Comparison of ENCODE assay signal across 8 mouse cellular contexts in the genomic region with DNA sequence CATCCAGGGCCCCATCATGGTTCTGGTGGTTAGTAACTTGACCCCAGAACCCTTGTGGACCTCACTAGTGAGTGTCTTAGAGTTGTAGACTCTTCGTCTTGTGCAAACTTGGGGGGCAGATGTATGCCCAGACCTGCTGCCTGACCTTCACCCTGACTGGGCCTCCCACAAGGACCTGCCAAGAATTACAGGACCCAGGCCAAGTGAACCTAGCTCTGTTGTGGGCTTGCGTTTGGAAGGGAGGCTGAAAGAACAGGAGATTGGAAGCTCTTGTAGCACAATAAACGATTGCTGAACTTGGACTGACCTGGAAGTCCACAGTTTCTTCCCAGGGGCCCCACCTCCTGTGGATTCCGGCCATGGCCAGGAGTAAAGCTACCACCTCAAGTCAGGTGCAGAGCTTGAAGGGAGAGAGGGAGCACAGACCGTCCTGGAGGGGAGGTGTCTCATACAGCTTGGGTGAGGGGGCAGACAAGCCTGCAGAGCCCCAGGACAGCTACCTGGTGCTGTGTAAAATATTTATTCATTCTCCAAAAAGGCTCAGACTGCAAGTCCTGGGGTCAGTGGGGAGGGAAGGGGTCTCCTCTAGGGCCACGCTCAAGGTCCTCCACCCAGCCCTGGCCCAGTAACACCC. TPM values are rescaled to one million over a fixed set of nuclear protein-coding genes. Genes with fewer than 3 reads are reported as not detected.
DNase-seq lines count a peak whose midpoint lies in the region; ATAC-seq and TF ChIP-seq lines count a peak whose summit lies in the region.

No protein-coding gene starts in this region.

- ATAC-seq in heart, embryonic 14.5 days (ENCODE audit: insufficient number of reproducible peaks, insufficient read depth, low FRiP score, low read depth) = no peak
- no peak for ATAC-seq in midbrain, postnatal 0 days (ENCODE audit: low FRiP score)

- peaks cover 51% of the 10 kb centered on the region for H3K4me1 ChIP-seq in thymus, adult 2 months (replicated peaks; ENCODE audit: control insufficient read depth, insufficient read depth, low read length)
- peaks cover 32 to 63% of the 10 kb centered on the region in 2 experiments; a peak in 3 of 4 replicates for H3K4me1 ChIP-seq in heart, embryonic 14.5 days (ENCODE audit: control insufficient read depth in 2 of 2, insufficient read depth in 2 of 2, low read length in 2 of 2)
- peaks cover 43% of the 10 kb centered on the region for H3K4me1 ChIP-seq in midbrain, postnatal 0 days (ENCODE audit: insufficient read depth, low read length)

- peaks cover 13% of the 10 kb centered on the region for H3K36me3 ChIP-seq in thymus, adult 2 months (ENCODE audit: control insufficient read depth, insufficient read depth, low read length)
- H3K36me3 ChIP-seq in heart, embryonic 14.5 days (ENCODE audit: control insufficient read depth, insufficient read depth, low read length) = peaks cover 59% of the 10 kb centered on the region
- peaks cover 36% of the 10 kb centered on the region for H3K36me3 ChIP-seq in midbrain, postnatal 0 days (ENCODE audit: insufficient read depth, low read length)

- peak overlapping the region; percentile 85 for H3K9ac ChIP-seq in heart, embryonic 14.5 days (ENCODE audit: low read length)
- peak overlapping the region; percentile 86 for H3K9ac ChIP-seq in midbrain, postnatal 0 days (replicated peaks; ENCODE audit: low read length, poor library complexity, severe bottlenecking)

- H3K9me3 ChIP-seq in heart, embryonic 14.5 days (ENCODE audit: control insufficient read depth, low read length) = no peaks in the 10 kb centered on the region
- H3K9me3 ChIP-seq in midbrain, postnatal 0 days (ENCODE audit: low read length) = no peaks in the 10 kb centered on the region

- no peak overlapping the region for H3K27ac ChIP-seq in thymus, adult 2 months (ENCODE audit: control insufficient read depth, insufficient read depth, low read length)
- H3K27ac ChIP-seq in heart, embryonic 14.5 days (replicated peaks in 1 of 2; ENCODE audit: control insufficient read depth in 1 of 2, insufficient read depth in 1 of 2, low read depth in 2 of 2, low read length in 2 of 2) = peak overlapping the region; percentile 97 to 99
- H3K27ac ChIP-seq in midbrain, postnatal 0 days (ENCODE audit: low read depth, low read length) = peak overlapping the region; percentile 96; the same call in 1 of the 2 replicates

- H3K4me2 ChIP-seq in heart, embryonic 14.5 days (ENCODE audit: low read length) = peak overlapping the region; percentile 91
- peak overlapping the region; percentile 76 for H3K4me2 ChIP-seq in midbrain, postnatal 0 days (ENCODE audit: low read depth, low read length, poor library complexity, severe bottlenecking)

- no peak for DNase-seq in thymus, adult 2 months
- no peak for DNase-seq in thymus, postnatal 14 days
- peak; percentile 65 to 87 for DNase-seq in kidney, postnatal 25 days
- DNase-seq in midbrain, postnatal 0 days (ENCODE audit: low spot score) = no peak
- DNase-seq in T-cell, adult 2 months (ENCODE audit: low spot score) = no peak
- DNase-seq in gastrocnemius, postnatal 10 days = no peak
- no peak for DNase-seq in thymus, postnatal 25 days

- H3K4me3 ChIP-seq in thymus, adult 2 months (ENCODE audit: control insufficient read depth, insufficient read depth, low read length) = peak overlapping the region; percentile 93
- peak overlapping the region; percentile 57 to 70 for H3K4me3 ChIP-seq in heart, embryonic 14.5 days (ENCODE audit: control insufficient read depth in 1 of 2, insufficient read depth in 1 of 2, low read depth in 1 of 2, low read length in 2 of 2)
- H3K4me3 ChIP-seq in midbrain, postnatal 0 days (ENCODE audit: low read depth, low read length) = peak overlapping the region; percentile 81

- no peaks in the 10 kb centered on the region for H3K27me3 ChIP-seq in thymus, adult 2 months (ENCODE audit: control insufficient read depth, insufficient read depth, low read length)
- H3K27me3 ChIP-seq in heart, embryonic 14.5 days (ENCODE audit: control insufficient read depth, insufficient read depth, low read length) = no peaks in the 10 kb centered on the region
- no peaks in the 10 kb centered on the region for H3K27me3 ChIP-seq in midbrain, postnatal 0 days (ENCODE audit: insufficient read depth, low read length)

- no peak for TF ChIP-seq POLR2A in thymus, adult 2 months (IDR thresholded peaks at IDR 0.05; ENCODE audit: control insufficient read depth, extremely low read depth, insufficient read depth, low read length, poor library complexity)

- TF ChIP-seq CTCF in thymus, adult 2 months (IDR thresholded peaks at IDR 0.05; ENCODE audit: borderline replicate concordance, control insufficient read depth, extremely low read depth, insufficient read depth, low read length, poor library complexity) = no peak
- TF ChIP-seq CTCF in midbrain, postnatal 0 days (IDR thresholded peaks at IDR 0.05) = no peak

- WGBS in thymus, adult 2 months = 59% methylated on average over 6 of the region's 6 CpGs
- WGBS in heart, embryonic 14.5 days = 25% methylated on average over 6 of the region's 6 CpGs
- 53% methylated on average over 6 of the region's 6 CpGs for WGBS in midbrain, postnatal 0 days

RNA-seq across cellular contexts. Expression of a gene that starts 0.9 kb away (rescaled TPM):
- polyA plus RNA-seq in thymus, adult 2 months (2012; rRNA removed) = 162 and 190 TPM in 2 replicates
- polyA plus RNA-seq in heart, embryonic 14.5 days (2014; fragmentation: Nextera tagmentation; extraction: Ambion mirVana) = 282 and 298 TPM in 2 replicates
- total RNA-seq in midbrain, postnatal 0 days (2014; rRNA removed) = 237 and 248 TPM in 2 replicates
- polyA plus RNA-seq in midbrain, postnatal 0 days (2015; fragmentation: Nextera tagmentation; extraction: Ambion mirVana) = 374 and 397 TPM in 2 replicates
- 10 to 100 TPM; 95.7 to 99.9 TPM for total RNA-seq in gastrocnemius, postnatal 10 days (2021)

RNA-seq across cellular contexts. Expression of a gene that starts 3.0 kb away (rescaled TPM):
- polyA plus RNA-seq in thymus, adult 2 months (2012; rRNA removed) = 20.6 and 29.2 TPM in 2 replicates
- 1.2 and 1.5 TPM in 2 replicates for polyA plus RNA-seq in heart, embryonic 14.5 days (2014; fragmentation: Nextera tagmentation; extraction: Ambion mirVana)
- 95.2 and 168 TPM in 2 replicates for total RNA-seq in midbrain, postnatal 0 days (2014; rRNA removed)
- 97.0 and 110 TPM in 2 replicates for polyA plus RNA-seq in midbrain, postnatal 0 days (2015; fragmentation: Nextera tagmentation; extraction: Ambion mirVana)
- 10 to 100 TPM in 1 of 2 experiments, 1 to 10 TPM in 1; 9.8 to 10.9 TPM for total RNA-seq in gastrocnemius, postnatal 10 days (2021)

RNA-seq across cellular contexts. Expression of a gene that starts 5.4 kb away (rescaled TPM):
- 78.1 and 83.2 TPM in 2 replicates for polyA plus RNA-seq in thymus, adult 2 months (2012; rRNA removed)
- polyA plus RNA-seq in heart, embryonic 14.5 days (2014; fragmentation: Nextera tagmentation; extraction: Ambion mirVana) = 28.8 and 30.0 TPM in 2 replicates
- total RNA-seq in midbrain, postnatal 0 days (2014; rRNA removed) = 39.1 and 46.2 TPM in 2 replicates
- polyA plus RNA-seq in midbrain, postnatal 0 days (2015; fragmentation: Nextera tagmentation; extraction: Ambion mirVana) = 43.8 and 45.9 TPM in 2 replicates
- total RNA-seq in gastrocnemius, postnatal 10 days (2021) = 10 to 100 TPM; 22.1 to 25.8 TPM

RNA-seq across cellular contexts. Expression of a gene that starts 7.5 kb away (rescaled TPM):
- 125 and 126 TPM in 2 replicates for polyA plus RNA-seq in thymus, adult 2 months (2012; rRNA removed)
- 1.2 and 1.9 TPM in 2 replicates for polyA plus RNA-seq in heart, embryonic 14.5 days (2014; fragmentation: Nextera tagmentation; extraction: Ambion mirVana)
- 25.8 and 34.3 TPM in 2 replicates for total RNA-seq in midbrain, postnatal 0 days (2014; rRNA removed)
- 11.9 and 14.2 TPM in 2 replicates for polyA plus RNA-seq in midbrain, postnatal 0 days (2015; fragmentation: Nextera tagmentation; extraction: Ambion mirVana)
- total RNA-seq in gastrocnemius, postnatal 10 days (2021) = 1 to 10 TPM; 5.8 to 7.3 TPM

RNA-seq across cellular contexts. Expression of a gene that starts 10.6 kb away (rescaled TPM):
- 192 and 206 TPM in 2 replicates for polyA plus RNA-seq in thymus, adult 2 months (2012; rRNA removed)
- polyA plus RNA-seq in heart, embryonic 14.5 days (2014; fragmentation: Nextera tagmentation; extraction: Ambion mirVana) = 11.5 and 12.7 TPM in 2 replicates
- total RNA-seq in midbrain, postnatal 0 days (2014; rRNA removed) = 49.2 and 70.1 TPM in 2 replicates
- polyA plus RNA-seq in midbrain, postnatal 0 days (2015; fragmentation: Nextera tagmentation; extraction: Ambion mirVana) = 15.4 and 16.2 TPM in 2 replicates
- total RNA-seq in gastrocnemius, postnatal 10 days (2021) = 10 to 100 TPM; 36.8 TPM

Comparison
In these comparisons a context has a peak if more than half of its experiments do, and no peak if none do; other contexts are left out.
1. DNase-seq: peak in kidney, postnatal 25 days (2 of 2); none in thymus, adult 2 months (single experiment), thymus, postnatal 14 days (single experiment), midbrain, postnatal 0 days (single experiment), T-cell, adult 2 months (single experiment), gastrocnemius, postnatal 10 days (single experiment) and thymus, postnatal 25 days (single experiment).
2. Peak in every context shown above with its lines, with median percentiles within 50 percentile points of each other: H3K4me3 ChIP-seq.